9 mouse cellular contexts compared by ENCODE assay signal in the genomic region with DNA sequence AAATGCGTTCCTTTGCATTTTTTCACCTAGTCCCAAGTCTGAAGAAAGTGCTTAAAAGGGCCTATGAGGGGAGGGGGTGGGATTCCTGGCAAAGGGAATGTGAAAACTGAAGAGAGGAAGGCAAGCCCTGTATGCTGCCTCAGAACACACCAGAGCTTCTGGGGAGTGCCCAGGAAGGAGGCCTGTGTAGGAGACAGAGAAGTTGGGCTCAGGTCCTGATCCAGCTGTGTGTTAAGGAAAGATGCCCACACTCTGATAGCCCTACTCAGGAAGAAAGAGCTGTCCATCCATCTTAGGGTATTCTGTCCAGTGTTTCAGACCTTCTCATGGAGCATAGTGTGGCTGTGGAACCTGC.
A peak's percentile ranks its signal among the peaks of the same experiment; 100 is the strongest.
DNase-seq lines count a peak whose midpoint lies in the region; ATAC-seq and TF ChIP-seq lines count a peak whose summit lies in the region.
"Had no signal": no experiment of that assay in that cellular context is flagged by ENCODE, and none has a peak within 500 bp of the region (broad histone marks: within the 10 kb centered on the region; RNA-seq: fewer than 3 reads in every experiment).

No protein-coding gene starts in this region.

- no peaks in the 10 kb centered on the region for H3K9me3 ChIP-seq in neural tube, embryonic 11.5 days (ENCODE audit: control insufficient read depth, low read length)
- H3K9me3 ChIP-seq in forebrain, embryonic 16.5 days (ENCODE audit: control insufficient read depth, low read length): no peaks in the 10 kb centered on the region
- H3K9me3 ChIP-seq in limb, embryonic 14.5 days (ENCODE audit: control insufficient read depth, low read length): no peaks in the 10 kb centered on the region
- H3K9me3 ChIP-seq in stomach, embryonic 16.5 days (replicated peaks; ENCODE audit: control insufficient read depth, low read length): no peaks in the 10 kb centered on the region
- H3K9me3 ChIP-seq: liver, embryonic 13.5 days had no signal

- no peak for TF ChIP-seq POLR2A in limb, embryonic 14.5 days (IDR thresholded peaks at IDR 0.05; ENCODE audit: borderline replicate concordance, extremely low read depth, insufficient read depth, insufficient read length)

- peak overlapping the region; percentile 89 for H3K27ac ChIP-seq in neural tube, embryonic 11.5 days (ENCODE audit: low read depth, low read length)
- peak overlapping the region; percentile 60 for H3K27ac ChIP-seq in forebrain, embryonic 16.5 days (ENCODE audit: low read length)
- H3K27ac ChIP-seq in limb, embryonic 14.5 days (replicated peaks; ENCODE audit: low read depth, low read length): peak overlapping the region; percentile 80
- peak overlapping the region; percentile 52; the same call in 1 of the 2 replicates for H3K27ac ChIP-seq in stomach, embryonic 16.5 days (ENCODE audit: low read length)
- H3K27ac ChIP-seq: liver, embryonic 13.5 days had no signal

- H3K9ac ChIP-seq in neural tube, embryonic 11.5 days (ENCODE audit: low read length): no peak overlapping the region
- no peak overlapping the region for H3K9ac ChIP-seq in forebrain, embryonic 16.5 days (replicated peaks; ENCODE audit: low read depth, low read length)
- H3K9ac ChIP-seq in limb, embryonic 14.5 days (ENCODE audit: low read depth, low read length, severe bottlenecking): no peak overlapping the region
- H3K9ac ChIP-seq in stomach, embryonic 16.5 days (ENCODE audit: low read length): no peak overlapping the region
- H3K9ac ChIP-seq: liver, embryonic 13.5 days had no signal

- H3K27me3 ChIP-seq in neural tube, embryonic 11.5 days (ENCODE audit: control insufficient read depth, insufficient read depth, low read length): no peaks in the 10 kb centered on the region
- no peaks in the 10 kb centered on the region for H3K27me3 ChIP-seq in forebrain, embryonic 16.5 days (replicated peaks; ENCODE audit: control insufficient read depth, insufficient read depth, low read length)
- no peaks in the 10 kb centered on the region for H3K27me3 ChIP-seq in limb, embryonic 14.5 days (ENCODE audit: control insufficient read depth, insufficient read depth, low read length)
- H3K27me3 ChIP-seq in stomach, embryonic 16.5 days (ENCODE audit: control insufficient read depth, insufficient read depth, low read length): no peaks in the 10 kb centered on the region
- H3K27me3 ChIP-seq: liver, embryonic 13.5 days had no signal

- H3K4me3 ChIP-seq in neural tube, embryonic 11.5 days (ENCODE audit: low read depth, low read length): no peak overlapping the region
- H3K4me3 ChIP-seq in forebrain, embryonic 16.5 days (replicated peaks; ENCODE audit: low read length): no peak overlapping the region
- no peak overlapping the region for H3K4me3 ChIP-seq in limb, embryonic 14.5 days (replicated peaks; ENCODE audit: low read length)
- no peak overlapping the region for H3K4me3 ChIP-seq in stomach, embryonic 16.5 days (replicated peaks; ENCODE audit: low read length)
- H3K4me3 ChIP-seq: liver, embryonic 13.5 days had no signal

- ATAC-seq in neural tube, embryonic 11.5 days (ENCODE audit: insufficient read depth, low FRiP score, low TSS enrichment): no peak
- ATAC-seq in forebrain, embryonic 16.5 days: peak; percentile 32
- no peak for ATAC-seq in limb, embryonic 14.5 days (ENCODE audit: low FRiP score, low read depth)
- no peak for ATAC-seq in stomach, embryonic 16.5 days (ENCODE audit: insufficient read depth, low FRiP score)

- H3K4me2 ChIP-seq in neural tube, embryonic 11.5 days (ENCODE audit: low read depth): no peak overlapping the region
- no peak overlapping the region for H3K4me2 ChIP-seq in forebrain, embryonic 16.5 days (ENCODE audit: low read length)
- no peak overlapping the region for H3K4me2 ChIP-seq in limb, embryonic 14.5 days (replicated peaks; ENCODE audit: low read depth, low read length, severe bottlenecking)
- no peak overlapping the region for H3K4me2 ChIP-seq in stomach, embryonic 16.5 days (ENCODE audit: low read depth, low read length)
- H3K4me2 ChIP-seq: liver, embryonic 13.5 days had no signal

- no peaks in the 10 kb centered on the region for H3K36me3 ChIP-seq in neural tube, embryonic 11.5 days (ENCODE audit: control insufficient read depth, insufficient read depth, low read length)
- H3K36me3 ChIP-seq in forebrain, embryonic 16.5 days (ENCODE audit: control insufficient read depth, insufficient read depth): no peaks in the 10 kb centered on the region
- no peaks in the 10 kb centered on the region for H3K36me3 ChIP-seq in limb, embryonic 14.5 days (ENCODE audit: control insufficient read depth, insufficient read depth, low read length)
- H3K36me3 ChIP-seq in stomach, embryonic 16.5 days (ENCODE audit: control insufficient read depth, insufficient read depth, low read length): no peaks in the 10 kb centered on the region
- H3K36me3 ChIP-seq: liver, embryonic 13.5 days had no signal

- WGBS in neural tube, embryonic 11.5 days: 12% methylated on average over 1 of the region's 1 CpGs
- WGBS in forebrain, embryonic 16.5 days: 12% methylated on average over 1 of the region's 1 CpGs
- 19% methylated on average over 1 of the region's 1 CpGs for WGBS in limb, embryonic 14.5 days
- WGBS in stomach, embryonic 16.5 days: 55% methylated on average over 1 of the region's 1 CpGs

- no peak for DNase-seq in neural tube, embryonic 11.5 days (ENCODE audit: low spot score)
- DNase-seq in neural tube, embryonic 10.5 days (ENCODE audit: extremely low spot score, low spot score): no peak
- no peak for DNase-seq in limb, embryonic 14.5 days (ENCODE audit: low spot score)
- no peak for DNase-seq in right cerebral cortex, postnatal 10 days (ENCODE audit: low spot score in 2 of 2)
- no peak for DNase-seq in B cell, adult 2 months
- DNase-seq: kidney, adult 9 months; liver, embryonic 13.5 days had no signal

- H3K4me1 ChIP-seq in neural tube, embryonic 11.5 days (ENCODE audit: control insufficient read depth, insufficient read depth, low read length): peaks cover 26% of the 10 kb centered on the region
- peaks cover 20% of the 10 kb centered on the region for H3K4me1 ChIP-seq in forebrain, embryonic 16.5 days (replicated peaks; ENCODE audit: control insufficient read depth, insufficient read depth, low read length)
- H3K4me1 ChIP-seq in limb, embryonic 14.5 days (ENCODE audit: control insufficient read depth, insufficient read depth, low read length): peaks cover 32% of the 10 kb centered on the region
- peaks cover 14% of the 10 kb centered on the region for H3K4me1 ChIP-seq in stomach, embryonic 16.5 days (ENCODE audit: control insufficient read depth, insufficient read depth, low read length)
